Mouse (Mus musculus): Measurements from ENCODE around the gene Cwc22. TPM values are rescaled to one million over a fixed set of nuclear protein-coding genes. Genes with fewer than 3 reads are reported as not detected.

Gene Cwc22
- 28.8 and 35.0 TPM in 2 replicates for polyA plus RNA-seq (2016; fragmentation: Nextera tagmentation; extraction: Ambion mirVana)

DNA sequence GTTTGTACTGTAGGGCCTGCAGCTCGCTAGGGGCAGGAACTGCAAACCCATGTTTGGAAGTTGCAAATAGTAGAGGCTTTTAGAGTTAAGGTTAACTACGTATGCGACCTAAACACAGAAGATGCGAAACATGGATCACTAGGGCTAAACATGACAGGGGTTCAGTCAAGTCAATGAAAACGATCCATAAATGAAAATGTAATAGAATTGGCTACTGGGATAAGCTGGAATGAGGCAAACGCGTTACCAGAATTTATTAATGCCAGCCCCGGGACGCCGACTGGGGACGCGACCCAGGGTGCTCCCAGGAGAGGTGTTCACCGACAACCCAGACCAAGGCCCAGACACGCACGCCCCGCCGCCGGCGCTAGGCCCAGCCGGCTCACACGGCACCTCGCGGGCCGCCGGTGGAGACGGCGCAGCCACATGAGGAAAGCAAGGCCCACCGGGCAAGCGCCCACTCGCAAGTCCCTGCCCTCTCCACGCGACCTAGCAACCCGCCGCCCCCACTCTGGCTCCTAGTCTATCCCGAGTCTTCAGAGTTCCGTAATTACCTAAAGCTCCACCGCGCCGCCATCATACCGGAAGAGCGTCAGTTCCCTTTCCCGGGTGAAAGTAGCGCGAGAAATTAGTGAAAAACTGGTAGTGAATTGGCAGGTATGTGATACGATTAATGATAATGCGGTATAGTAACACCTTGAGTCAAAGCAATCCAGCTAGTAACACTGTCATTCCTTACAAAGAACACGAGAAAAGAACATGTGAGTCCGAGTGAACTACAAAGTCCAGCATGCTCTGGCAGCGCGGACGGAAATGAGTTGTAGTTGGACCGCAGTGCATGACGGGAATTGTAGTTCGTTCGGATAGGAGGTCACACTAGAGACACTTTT lies at the start of gene Cwc22:
Gene Cwc22, minus strand, starts transcription at position 780 of the 890 bp plus-strand sequence.
- H3K27ac ChIP-seq = peak within 1 kb of the TSS; percentile 94
- H3K4me1 ChIP-seq (replicated peaks) = peaks cover 12% of the 10 kb centered on the region
- WGBS = under 1% methylated on average over 55 of the region's 55 CpGs
- peak within 1 kb of the TSS; percentile 84 for H3K4me3 ChIP-seq
- no peaks in the 10 kb centered on the region for H3K9me3 ChIP-seq
- no peaks in the 10 kb centered on the region for H3K27me3 ChIP-seq (ENCODE audit: insufficient read depth, poor library complexity, severe bottlenecking)
- peaks cover 12% of the 10 kb centered on the region; the same call in 1 of the 2 replicates for H3K36me3 ChIP-seq
- DNase-seq (ENCODE audit: low spot score) = peak; percentile 86

DNA sequence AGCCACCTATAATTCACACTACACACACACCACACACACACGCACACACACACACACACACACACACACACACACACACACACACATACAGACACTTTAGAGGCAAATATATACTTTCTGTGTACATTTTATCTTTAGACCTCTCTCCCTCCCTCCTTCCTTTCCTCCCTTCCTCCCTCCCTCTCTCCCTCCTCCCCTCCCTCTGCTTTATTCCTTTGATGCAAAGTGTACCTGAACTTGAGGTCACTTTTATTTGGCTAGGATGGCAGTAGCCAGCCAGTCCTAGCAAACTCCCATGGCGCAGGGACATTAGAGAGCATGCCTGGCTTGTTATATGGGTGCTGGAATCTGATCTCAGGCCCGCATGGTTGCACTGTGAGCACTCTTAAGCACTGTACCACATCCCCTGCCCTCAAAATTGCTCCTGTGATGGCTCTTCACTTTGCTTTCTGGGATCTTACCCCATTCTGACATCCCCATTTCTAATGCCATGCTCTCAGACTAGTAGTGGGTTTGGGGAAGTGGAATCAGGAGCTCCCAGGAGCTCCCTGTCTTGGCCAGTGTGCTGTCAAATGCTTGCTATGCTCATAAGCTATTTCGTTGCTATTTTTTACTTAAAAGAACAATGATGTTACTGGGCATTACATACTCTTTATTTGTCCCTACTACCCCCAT lies 47.7 kb upstream of the Cwc22 start:
- H3K4me3 ChIP-seq = no peak overlapping the region
- no peaks in the 10 kb centered on the region for H3K4me1 ChIP-seq (replicated peaks)
- H3K36me3 ChIP-seq = no peaks in the 10 kb centered on the region
- H3K27me3 ChIP-seq (ENCODE audit: insufficient read depth, poor library complexity, severe bottlenecking) = no peaks in the 10 kb centered on the region
- H3K9me3 ChIP-seq = no peaks in the 10 kb centered on the region
- 78% methylated on average over 4 of the region's 4 CpGs for WGBS
- DNase-seq (ENCODE audit: low spot score) = no peak
- no peak overlapping the region for H3K27ac ChIP-seq

DNA sequence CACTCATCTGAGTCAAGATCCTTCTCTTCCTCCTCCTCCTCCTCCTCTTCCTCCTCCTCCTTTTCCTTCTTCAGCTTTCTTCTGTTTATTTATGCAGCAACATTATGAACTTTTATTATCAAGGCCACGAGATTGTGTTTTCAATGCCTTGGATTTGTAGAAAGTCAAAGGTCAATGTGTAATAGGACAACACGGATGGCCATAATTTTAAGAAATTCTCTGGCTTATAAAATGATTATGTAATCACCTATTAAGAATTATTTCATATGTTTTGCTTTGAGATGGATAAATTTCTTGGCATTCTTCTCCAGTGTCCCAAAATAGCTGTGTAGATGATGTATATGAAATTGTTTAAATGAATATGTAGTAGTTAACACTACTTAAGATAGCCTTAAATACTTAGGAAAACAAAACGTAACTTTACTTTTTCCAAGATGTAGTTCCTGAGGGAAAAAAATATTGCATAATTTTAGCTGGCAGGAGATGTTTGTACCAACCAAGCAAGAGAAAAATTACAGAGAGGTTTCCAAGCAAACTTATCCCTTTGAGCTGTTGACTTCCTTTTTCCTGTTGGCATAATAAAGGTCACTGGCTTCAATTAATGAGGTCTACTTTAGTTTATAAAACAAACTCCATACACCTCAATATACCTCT lies 46.9 kb upstream of the Cwc22 start:
- no peaks in the 10 kb centered on the region for H3K27me3 ChIP-seq (ENCODE audit: insufficient read depth, poor library complexity, severe bottlenecking)
- H3K9me3 ChIP-seq = no peaks in the 10 kb centered on the region
- no peak overlapping the region for H3K4me3 ChIP-seq
- DNase-seq (ENCODE audit: low spot score) = no peak
- H3K36me3 ChIP-seq = no peaks in the 10 kb centered on the region
- 86% methylated on average over 3 of the region's 3 CpGs for WGBS
- H3K4me1 ChIP-seq (replicated peaks) = no peaks in the 10 kb centered on the region
- no peak overlapping the region for H3K27ac ChIP-seq

DNA sequence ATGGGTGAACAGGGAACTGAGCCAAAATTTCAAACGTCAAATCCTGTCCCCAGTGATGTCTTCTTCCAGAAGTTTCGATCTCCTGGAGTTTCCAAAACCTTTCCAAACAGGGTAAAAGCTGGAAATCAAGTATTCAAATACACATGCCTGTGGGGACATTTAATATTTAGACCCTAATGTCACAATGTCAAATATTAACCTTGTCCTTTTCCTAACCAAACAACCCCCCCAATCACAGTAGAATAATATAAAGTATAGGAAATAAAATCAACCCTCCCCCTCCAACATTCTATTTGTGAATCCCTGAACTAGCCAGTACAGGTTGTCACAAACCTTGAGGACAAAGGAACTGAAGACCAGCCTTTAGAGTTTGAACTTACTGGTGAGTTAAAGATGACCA lies 44.6 kb upstream of the Cwc22 start:
- no peaks in the 10 kb centered on the region for H3K36me3 ChIP-seq
- H3K9me3 ChIP-seq = no peaks in the 10 kb centered on the region
- no peak overlapping the region for H3K27ac ChIP-seq
- no peak overlapping the region for H3K4me3 ChIP-seq
- no peaks in the 10 kb centered on the region for H3K27me3 ChIP-seq (ENCODE audit: insufficient read depth, poor library complexity, severe bottlenecking)
- 61% methylated on average over 2 of the region's 2 CpGs for WGBS
- DNase-seq (ENCODE audit: low spot score) = no peak
- no peaks in the 10 kb centered on the region for H3K4me1 ChIP-seq (replicated peaks)

DNA sequence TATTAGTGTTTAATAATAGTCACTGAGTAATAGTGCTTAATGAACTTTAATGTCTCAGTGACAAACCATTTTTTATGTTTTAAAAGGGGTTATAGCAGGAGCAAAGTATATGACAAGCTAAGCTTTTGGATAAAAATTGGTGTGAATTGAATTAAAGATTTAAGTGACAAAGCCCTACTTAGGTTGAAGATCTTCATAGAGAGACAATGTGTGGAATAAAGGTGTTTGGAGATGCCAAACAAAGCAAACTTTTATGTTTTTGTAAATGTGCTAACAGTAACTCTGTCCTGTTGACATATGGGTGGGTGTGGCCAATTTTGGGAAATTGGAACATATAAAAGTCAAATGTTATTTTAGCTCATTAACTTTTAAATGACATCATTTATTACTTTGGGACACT lies 43.9 kb upstream of the Cwc22 start:
- no peak overlapping the region for H3K27ac ChIP-seq
- DNase-seq (ENCODE audit: low spot score) = no peak
- no peaks in the 10 kb centered on the region for H3K9me3 ChIP-seq
- H3K27me3 ChIP-seq (ENCODE audit: insufficient read depth, poor library complexity, severe bottlenecking) = no peaks in the 10 kb centered on the region
- no peaks in the 10 kb centered on the region for H3K36me3 ChIP-seq
- H3K4me1 ChIP-seq (replicated peaks) = no peaks in the 10 kb centered on the region
- no peak overlapping the region for H3K4me3 ChIP-seq

DNA sequence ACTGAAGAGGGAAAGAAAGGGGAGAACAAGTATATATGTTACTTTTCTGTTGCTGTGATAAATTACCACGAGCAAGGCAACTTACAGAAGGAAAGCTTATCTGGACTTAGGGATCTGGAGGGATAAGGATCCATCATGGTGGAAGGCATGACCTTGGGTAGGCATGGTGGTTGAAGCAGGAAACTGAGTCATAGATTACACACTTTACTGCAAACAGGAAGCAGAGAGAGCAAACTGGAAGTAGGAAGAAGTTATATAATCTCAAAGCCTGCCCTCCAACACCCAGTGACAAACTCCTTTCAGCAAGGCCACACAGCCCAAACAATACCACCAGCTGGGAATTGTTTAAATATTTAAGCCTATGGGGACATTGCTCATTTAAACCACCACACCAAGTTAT lies 43.2 kb upstream of the Cwc22 start:
- Histone ChIP-seq H3K27ac (no peak overlapping the region), H3K27me3 (ENCODE audit: insufficient read depth, poor library complexity, severe bottlenecking) (no peaks in the 10 kb centered on the region), H3K4me1 (replicated peaks) (no peaks in the 10 kb centered on the region), H3K9me3 (no peaks in the 10 kb centered on the region), H3K4me3 (no peak overlapping the region), H3K36me3 (no peaks in the 10 kb centered on the region)
- DNase-seq (ENCODE audit: low spot score) = no peak
- 73% methylated on average over 1 of the region's 1 CpGs for WGBS

DNA sequence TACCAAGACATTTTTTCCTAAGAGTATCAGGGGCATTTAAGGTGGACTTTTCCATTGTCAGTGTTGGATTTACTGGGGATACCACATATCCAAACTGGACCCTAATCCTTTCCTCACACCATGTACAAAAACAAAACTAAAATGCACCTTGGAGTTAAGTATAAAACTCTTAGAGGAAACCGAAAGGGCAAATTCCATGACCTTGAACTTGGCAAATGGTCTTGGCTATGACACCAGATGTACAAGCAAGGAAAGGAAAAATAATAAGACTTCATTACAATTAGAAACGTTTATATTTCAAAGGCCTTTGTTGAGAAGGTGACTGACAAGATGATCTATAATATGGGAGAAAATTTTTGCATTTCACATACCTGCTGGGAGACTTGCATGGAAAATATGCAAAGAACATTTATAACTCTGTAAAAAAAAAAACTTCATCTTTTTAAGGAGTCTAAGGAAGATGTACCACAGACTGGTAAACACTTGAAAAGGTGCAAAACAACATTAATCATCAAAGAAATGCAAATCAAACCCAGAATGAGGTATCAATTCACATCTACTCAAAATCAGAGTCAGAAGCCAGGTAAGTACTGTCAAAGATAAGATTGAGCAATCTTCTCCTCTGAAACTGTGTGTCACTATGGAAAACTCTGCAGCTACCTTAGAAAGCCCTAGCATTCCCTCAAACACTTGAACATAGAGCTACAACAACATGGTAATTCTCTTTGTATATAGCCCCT lies 40.0 kb upstream of the Cwc22 start:
- no peaks in the 10 kb centered on the region for H3K4me1 ChIP-seq (replicated peaks)
- no peak overlapping the region for H3K27ac ChIP-seq
- no peak for DNase-seq (ENCODE audit: low spot score)
- H3K9me3 ChIP-seq = 0 out of 2 replicates have a peak, but pooled peaks cover 5% of the 10 kb centered on the region
- no peak overlapping the region for H3K4me3 ChIP-seq
- H3K27me3 ChIP-seq (ENCODE audit: insufficient read depth, poor library complexity, severe bottlenecking) = no peaks in the 10 kb centered on the region
- 79% methylated on average over 2 of the region's 2 CpGs for WGBS
- no peaks in the 10 kb centered on the region for H3K36me3 ChIP-seq

DNA sequence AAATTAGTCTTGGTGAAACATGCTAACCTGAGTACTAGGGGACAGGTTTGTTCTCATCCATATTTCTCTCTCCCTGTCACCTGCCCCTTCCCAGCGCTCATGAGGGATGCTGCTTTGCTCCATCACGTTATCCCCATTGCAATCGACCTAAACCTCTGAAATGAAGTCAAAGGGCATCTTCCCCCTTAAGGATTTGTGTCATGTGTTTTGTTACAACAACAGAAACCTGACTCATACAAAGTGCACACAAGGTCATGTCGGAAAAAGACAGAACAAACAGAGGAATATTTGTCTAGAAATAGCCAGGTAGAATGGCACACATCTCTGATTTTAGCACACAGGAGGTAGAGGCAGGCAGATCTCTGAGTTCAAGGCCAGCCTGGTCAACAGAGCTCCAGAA lies 38.0 kb upstream of the Cwc22 start:
- 0 out of 2 replicates have a peak, but pooled peaks cover 5% of the 10 kb centered on the region for H3K9me3 ChIP-seq
- H3K27me3 ChIP-seq (ENCODE audit: insufficient read depth, poor library complexity, severe bottlenecking) = no peaks in the 10 kb centered on the region
- no peak overlapping the region for H3K4me3 ChIP-seq
- WGBS = 80% methylated on average over 4 of the region's 4 CpGs
- no peaks in the 10 kb centered on the region for H3K4me1 ChIP-seq (replicated peaks)
- DNase-seq (ENCODE audit: low spot score) = no peak
- H3K27ac ChIP-seq = no peak overlapping the region
- no peaks in the 10 kb centered on the region for H3K36me3 ChIP-seq

DNA sequence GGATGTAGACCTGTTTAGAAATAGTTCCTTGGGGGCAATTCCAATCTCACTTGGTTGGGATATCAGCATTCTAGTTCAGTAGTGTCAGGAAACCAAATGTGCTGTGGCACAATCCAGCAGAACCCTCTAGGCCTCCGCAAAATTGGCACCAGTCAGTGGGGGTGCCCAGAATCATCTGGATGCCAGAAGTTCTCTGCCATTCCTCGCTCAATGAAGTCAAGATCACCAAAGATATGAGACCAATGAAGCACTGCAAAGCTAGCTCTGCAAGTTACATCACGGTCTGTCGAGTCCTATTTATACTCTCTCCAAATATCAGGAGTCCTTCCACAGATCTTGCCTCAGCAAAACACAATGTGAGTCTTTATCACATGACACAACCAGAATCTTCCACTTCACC lies 35.7 kb upstream of the Cwc22 start:
- no peaks in the 10 kb centered on the region for H3K4me1 ChIP-seq (replicated peaks)
- H3K36me3 ChIP-seq = no peaks in the 10 kb centered on the region
- no peak for DNase-seq (ENCODE audit: low spot score)
- H3K27ac ChIP-seq = no peak overlapping the region
- H3K4me3 ChIP-seq = no peak overlapping the region
- H3K27me3 ChIP-seq (ENCODE audit: insufficient read depth, poor library complexity, severe bottlenecking) = no peaks in the 10 kb centered on the region
- 90% methylated on average over 4 of the region's 4 CpGs for WGBS
- 0 out of 2 replicates have a peak, but pooled peaks cover 8% of the 10 kb centered on the region for H3K9me3 ChIP-seq

DNA sequence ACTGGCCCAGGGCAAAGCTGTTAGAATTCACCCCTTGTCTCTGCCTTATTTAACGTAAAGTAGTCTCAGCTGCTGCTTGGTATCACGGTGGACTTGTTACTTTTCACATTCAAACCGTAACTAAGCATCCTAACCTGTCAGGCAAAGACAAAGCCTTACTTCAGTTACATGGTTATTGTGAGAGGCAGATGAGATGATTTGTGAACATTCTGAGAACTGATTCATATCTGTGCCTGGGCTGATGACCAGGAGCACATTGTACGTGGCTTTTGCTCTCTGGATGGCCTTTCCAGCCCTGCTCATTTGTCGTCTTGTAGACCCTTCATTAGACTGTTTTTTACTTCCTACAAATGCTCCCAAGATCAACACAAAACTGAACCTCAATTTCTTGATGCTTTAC lies 34.5 kb upstream of the Cwc22 start:
- Histone ChIP-seq H3K36me3 (no peaks in the 10 kb centered on the region), H3K4me1 (replicated peaks) (no peaks in the 10 kb centered on the region), H3K27me3 (ENCODE audit: insufficient read depth, poor library complexity, severe bottlenecking) (no peaks in the 10 kb centered on the region), H3K9me3 (0 out of 2 replicates have a peak, but pooled peaks cover 8% of the 10 kb centered on the region), H3K27ac (no peak overlapping the region), H3K4me3 (no peak overlapping the region)
- WGBS = 93% methylated on average over 5 of the region's 5 CpGs
- DNase-seq (ENCODE audit: low spot score) = no peak

DNA sequence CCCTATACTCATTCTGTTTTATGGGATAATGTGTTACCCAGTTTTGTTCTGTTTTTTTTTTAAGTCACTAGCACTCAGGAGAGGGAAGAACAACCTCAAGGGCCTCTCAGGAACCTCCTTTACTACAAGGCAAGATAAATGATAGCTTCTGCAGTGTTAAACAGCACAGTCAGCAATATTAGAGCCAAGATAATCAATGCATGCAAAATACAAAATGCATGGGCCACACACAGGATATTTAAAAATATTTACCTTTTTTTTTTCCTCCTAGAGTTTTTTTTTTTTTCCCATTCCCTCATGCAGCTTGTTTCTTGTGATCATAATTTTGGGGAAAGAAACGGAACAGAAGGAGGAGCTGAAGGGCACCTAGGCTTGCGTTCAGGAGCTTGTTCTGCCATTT lies 33.3 kb upstream of the Cwc22 start:
- Histone ChIP-seq H3K27me3 (ENCODE audit: insufficient read depth, poor library complexity, severe bottlenecking) (no peaks in the 10 kb centered on the region), H3K36me3 (no peaks in the 10 kb centered on the region), H3K27ac (no peak overlapping the region), H3K4me3 (no peak overlapping the region), H3K4me1 (replicated peaks) (no peaks in the 10 kb centered on the region), H3K9me3 (0 out of 2 replicates have a peak, but pooled peaks cover 8% of the 10 kb centered on the region)
- no peak for DNase-seq (ENCODE audit: low spot score)
- 88% methylated on average over 2 of the region's 2 CpGs for WGBS

DNA sequence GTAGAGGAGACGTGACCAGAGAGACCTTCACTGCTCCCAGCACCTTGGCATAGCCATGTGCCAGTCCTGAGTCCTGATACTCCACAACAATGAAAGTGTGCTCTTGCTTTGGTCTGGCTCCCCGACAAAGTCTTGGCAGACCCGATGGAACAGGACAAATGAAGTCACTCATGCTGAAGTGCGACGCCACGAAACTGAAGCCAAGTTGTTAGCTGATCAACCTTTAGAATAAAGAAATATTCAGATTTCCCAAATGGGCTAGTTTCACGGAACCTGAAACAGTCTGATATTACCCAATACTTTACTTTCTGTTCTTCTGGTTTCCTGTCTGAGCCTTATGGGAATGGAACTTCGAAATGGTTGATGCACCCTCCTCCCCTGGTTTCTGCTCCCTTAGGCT lies 32.9 kb upstream of the Cwc22 start:
- Histone ChIP-seq H3K36me3 (no peaks in the 10 kb centered on the region), H3K4me3 (no peak overlapping the region), H3K27ac (no peak overlapping the region), H3K4me1 (replicated peaks) (no peaks in the 10 kb centered on the region), H3K27me3 (ENCODE audit: insufficient read depth, poor library complexity, severe bottlenecking) (no peaks in the 10 kb centered on the region), H3K9me3 (0 out of 2 replicates have a peak, but pooled peaks cover 8% of the 10 kb centered on the region)
- 94% methylated on average over 8 of the region's 8 CpGs for WGBS
- no peak for DNase-seq (ENCODE audit: low spot score)
